Mouse (Mus musculus): Measurements from ENCODE around the gene Ulk2. TPM values are rescaled to one million over a fixed set of nuclear protein-coding genes. Genes with fewer than 3 reads are reported as not detected.
"Not testable (repeated sequence)": the region's sequence is repeated elsewhere in the genome, so short reads cannot be mapped to it uniquely, and the experiment has no call there.

Gene Ulk2
- total RNA-seq (2021) = 10 to 100 TPM; 30.3 to 32.1 TPM

GRCm38 (mm10) chr11:61854988-61855411 lies at the start of gene Ulk2:
Gene Ulk2 (minus strand): TSS chr11:61855073.
- DNase-seq = peak; percentile 91

GRCm38 (mm10) chr11:61882183-61882582 lies 27.3 kb upstream of the Ulk2 start:
- no peak for DNase-seq

- no peak for DNase-seq
Observed at GRCm38 (mm10) chr11:61879921-61880320, 25.0 kb upstream of the Ulk2 start.

GRCm38 (mm10) chr11:61871881-61872280 lies 17.0 kb upstream of the Ulk2 start:
- no peak for DNase-seq

GRCm38 (mm10) chr11:61866856-61867255 lies 12.0 kb upstream of the Ulk2 start:
- DNase-seq = no peak

- no peak for DNase-seq
Observed at GRCm38 (mm10) chr11:61861781-61862547, 7.1 kb upstream of the Ulk2 start.

GRCm38 (mm10) chr11:61859316-61859715 lies 4.4 kb upstream of the Ulk2 start:
- DNase-seq = no peak

- no peak for DNase-seq
Observed at GRCm38 (mm10) chr11:61855539-61855938, 666 bp upstream of the Ulk2 start.

GRCm38 (mm10) chr11:61854211-61854987 lies 474 bp downstream of the Ulk2 start:
- DNase-seq = peak; percentile 81

GRCm38 (mm10) chr11:61853659-61854058 lies 1.2 kb downstream of the Ulk2 start:
- DNase-seq = no peak

- no peak for DNase-seq
Observed at GRCm38 (mm10) chr11:61852916-61853315, 2.0 kb downstream of the Ulk2 start.

- no peak for DNase-seq
Observed at GRCm38 (mm10) chr11:61851195-61851594, 3.7 kb downstream of the Ulk2 start.

GRCm38 (mm10) chr11:61840663-61841062 lies 14.2 kb downstream of the Ulk2 start:
- DNase-seq = not testable (repeated sequence)

GRCm38 (mm10) chr11:61839940-61840339 lies 14.9 kb downstream of the Ulk2 start:
- DNase-seq = no peak

- DNase-seq = no peak
Observed at GRCm38 (mm10) chr11:61839182-61839581, 15.7 kb downstream of the Ulk2 start.

GRCm38 (mm10) chr11:61809793-61810192 lies 45.1 kb downstream of the Ulk2 start:
- no peak for DNase-seq

- DNase-seq = no peak
Observed at GRCm38 (mm10) chr11:61808551-61809117, 46.2 kb downstream of the Ulk2 start.

GRCm38 (mm10) chr11:61793441-61793840 lies 61.4 kb downstream of the Ulk2 start:
- no peak for DNase-seq

GRCm38 (mm10) chr11:61788550-61788949 lies 66.3 kb downstream of the Ulk2 start:
- no peak for DNase-seq

GRCm38 (mm10) chr11:61782526-61782925 lies 72.3 kb downstream of the Ulk2 start:
- DNase-seq = not testable (repeated sequence)

- DNase-seq = no peak
Observed at GRCm38 (mm10) chr11:61774551-61775149, 80.2 kb downstream of the Ulk2 start.

GRCm38 (mm10) chr11:61761584-61762407 lies 93.1 kb downstream of the Ulk2 start, which contains the start of gene Prpsap2:
Gene Prpsap2 (minus strand): TSS chr11:61762088.
- peak; percentile 100 for DNase-seq
